Mouse (Mus musculus): ENCODE measurements around the gene Pdc.
"Not testable (repeated sequence)": the region's sequence is repeated elsewhere in the genome, so short reads cannot be mapped to it uniquely, and the experiment has no call there.

Pdc gene

DNA sequence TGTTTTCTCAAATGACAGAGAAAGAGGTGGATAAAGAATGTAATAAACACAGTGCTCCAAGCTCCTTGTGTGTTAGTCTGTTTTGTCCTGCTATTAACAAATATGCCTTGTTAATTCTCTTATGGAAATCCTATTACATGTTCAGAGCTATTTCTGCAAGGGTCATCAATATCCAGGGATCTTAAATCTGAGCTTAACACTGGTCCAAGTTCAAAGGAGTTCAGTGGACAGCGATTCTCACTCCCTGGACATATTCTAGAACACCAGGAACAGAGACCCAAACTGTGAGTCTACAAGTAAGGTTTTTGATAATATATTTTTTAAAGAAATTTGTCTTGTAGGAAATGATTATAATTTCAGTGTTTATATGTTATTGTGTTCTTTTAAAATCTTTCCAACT, at the start of gene Pdc:
TSS of gene Pdc (plus strand) at position 213 of the 400 bp plus-strand sequence.
- in situ Hi-C loops (cut with MboI, MseI): no loop called here

DNA sequence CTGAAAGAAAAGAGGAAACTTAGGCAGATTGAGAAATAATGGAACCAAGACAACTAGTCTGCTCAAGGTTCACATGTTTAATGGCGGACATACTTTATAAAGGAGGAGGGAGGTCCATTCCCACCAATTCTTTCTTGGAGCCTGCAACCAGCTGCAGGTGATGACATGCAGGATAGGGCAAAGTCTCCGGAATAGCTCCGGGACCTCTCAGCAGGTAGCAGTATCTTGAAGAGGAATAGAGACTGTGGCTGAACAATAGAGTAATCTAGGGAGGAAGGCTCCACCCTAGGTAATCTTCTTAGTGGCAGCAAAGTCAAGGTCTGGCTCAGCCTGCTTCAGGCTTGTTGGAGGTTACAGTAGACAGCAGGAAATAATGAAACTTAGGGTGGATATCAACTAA, 25.2 kb upstream of the Pdc start:
- in situ Hi-C loops (cut with MboI, MseI): not testable (repeated sequence)

DNA sequence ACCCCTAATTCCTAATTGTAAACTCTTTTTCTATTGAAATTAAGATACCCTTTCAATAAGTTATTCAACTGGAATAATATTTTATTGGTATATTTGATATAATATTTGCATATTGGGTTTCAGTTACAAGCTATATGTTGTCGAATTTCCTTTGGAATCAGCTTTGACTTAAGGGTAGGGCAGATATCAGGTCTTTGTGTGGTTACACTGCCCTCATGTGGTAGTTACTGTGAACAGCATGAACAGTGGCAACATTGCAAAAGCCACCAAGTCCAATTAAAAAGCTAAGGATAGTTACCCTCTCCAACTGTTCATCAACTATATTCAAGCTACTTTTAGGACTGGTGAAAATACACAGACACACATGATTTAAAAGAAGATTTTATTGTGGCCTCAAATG, 11.6 kb upstream of the Pdc start:
- in situ Hi-C loops (cut with MboI, MseI): no loop called here

DNA sequence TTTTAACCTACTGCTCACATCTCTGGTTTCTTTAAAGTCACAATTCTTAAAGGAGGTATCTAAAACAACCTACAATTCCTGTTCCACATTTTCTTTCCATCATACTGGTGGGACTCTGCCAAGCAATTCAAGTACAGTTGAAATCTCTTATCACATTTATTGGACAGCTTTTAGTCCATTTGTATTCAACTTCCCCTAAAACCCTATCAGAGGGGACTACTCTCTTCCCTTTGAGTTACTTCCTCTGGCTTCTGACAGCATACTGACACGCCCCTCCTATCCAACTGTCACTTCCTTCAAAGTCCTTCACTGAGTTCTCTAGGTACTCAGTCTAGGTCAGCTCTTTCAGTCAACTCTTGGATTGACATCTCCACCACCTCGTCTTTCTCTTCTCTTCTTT, 15.9 kb downstream of the Pdc start:
- in situ Hi-C loops (cut with MboI, MseI): no loop called here

DNA sequence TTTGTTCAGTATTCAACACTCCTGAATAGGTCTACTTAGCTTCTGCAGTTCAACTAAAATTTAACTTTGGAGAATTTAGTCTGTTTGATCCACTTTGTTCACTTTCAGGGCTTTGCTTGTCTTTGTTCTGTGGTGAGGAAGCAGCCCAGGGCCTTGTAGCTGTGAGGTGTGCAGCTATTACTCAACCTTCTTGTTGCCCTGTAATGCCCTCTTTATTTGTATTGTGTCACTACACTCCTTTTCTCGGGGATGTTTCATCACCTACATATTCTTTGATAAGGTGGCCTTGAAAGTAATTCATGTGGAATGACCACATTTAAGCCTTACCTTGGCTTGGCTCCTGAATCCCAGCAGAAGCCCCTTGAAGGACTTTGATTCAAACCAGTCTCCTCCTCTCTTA, 41.6 kb downstream of the Pdc start:
- in situ Hi-C loops (cut with MboI, MseI): no loop called here

DNA sequence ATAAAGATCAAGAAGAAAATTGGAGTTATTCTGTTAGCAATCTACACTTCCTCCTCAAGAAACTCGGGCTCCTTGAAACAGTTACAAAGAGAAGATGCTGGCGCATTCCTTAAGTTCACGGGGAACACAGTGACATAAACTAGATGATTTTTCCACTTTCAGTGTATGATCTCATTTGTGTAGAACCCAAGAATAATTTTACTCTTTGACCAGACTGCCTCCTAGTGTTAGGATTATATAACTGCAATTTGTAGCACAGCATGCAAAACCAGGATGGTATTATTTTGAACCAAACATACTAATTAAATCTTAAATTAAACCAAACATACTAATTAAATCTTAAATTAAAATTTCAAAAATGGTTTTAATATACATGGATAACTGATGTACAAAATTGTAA, 53.7 kb downstream of the Pdc start:
- in situ Hi-C loops (cut with MboI, MseI): no loop called here

DNA sequence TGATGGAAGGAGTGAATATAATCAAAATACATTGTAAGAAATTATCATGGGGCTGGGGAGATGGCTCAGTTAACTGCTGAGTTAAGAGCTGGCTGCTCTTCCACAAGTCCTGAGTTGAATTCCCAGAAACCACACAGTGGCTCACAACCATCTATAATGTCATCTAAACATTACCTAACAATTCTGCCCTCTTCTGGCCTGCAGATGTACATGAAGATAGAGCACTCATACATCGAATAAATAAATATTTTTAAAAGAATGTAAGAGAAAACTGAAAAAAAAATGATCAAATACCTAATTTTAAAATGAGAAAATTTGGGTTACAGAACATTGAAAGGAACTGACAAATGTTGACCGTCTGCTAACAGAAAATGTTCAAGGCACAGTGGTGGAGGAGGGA, 55.0 kb downstream of the Pdc start:
- in situ Hi-C loops (cut with MboI, MseI): no loop called here
